Mouse (Mus musculus) macrophage (primary cell): ENCODE results near the gene Brat1. TPM values are rescaled to one million over a fixed set of nuclear protein-coding genes. Genes with fewer than 3 reads are reported as not detected.
A peak's percentile ranks its signal among the peaks of the same experiment; 100 is the strongest.

Experiments used
- H3K27ac ChIP-seq: fragments of 350-480 bp; formaldehyde crosslinking; 2 replicates; pipeline ENCODE4 v1.9.0; 2021
- H3K36me3 ChIP-seq: fragments of 350-480 bp; formaldehyde crosslinking; 2 replicates; pipeline ENCODE4 v1.9.0; 2021; ENCODE audit errors: inconsistent target
- H3K4me3 ChIP-seq: fragments of 350-480 bp; formaldehyde crosslinking; 2 replicates; pipeline ENCODE4 v1.9.0; 2021; ENCODE audit errors: inconsistent target
- H3K79me2 ChIP-seq: fragments of 350-480 bp; formaldehyde crosslinking; 2 replicates; pipeline ENCODE4 v1.9.0; 2021; ENCODE audit errors: inconsistent target
- WGBS: methylation state at CpG from one replicate; pipeline ENCODE4 v1.1.7; 2026; ENCODE audit warnings: inconsistent platforms; ENCODE audit not compliant: missing documents; 5-methylcytosine and 5-hydroxymethylcytosine counted together
- polyA plus RNA-seq: library from polyadenylated mRNA; stranded (reverse); fragments of 250-400 nt; gene quantifications from 3 replicates; pipeline ENCODE4 v1.2.4, GENCODE M21; 2018; ENCODE audit warnings: inconsistent platforms

Gene Brat1
- polyA plus RNA-seq, 1 experiment from 2014 or later, result 5.1 TPM

DNA sequence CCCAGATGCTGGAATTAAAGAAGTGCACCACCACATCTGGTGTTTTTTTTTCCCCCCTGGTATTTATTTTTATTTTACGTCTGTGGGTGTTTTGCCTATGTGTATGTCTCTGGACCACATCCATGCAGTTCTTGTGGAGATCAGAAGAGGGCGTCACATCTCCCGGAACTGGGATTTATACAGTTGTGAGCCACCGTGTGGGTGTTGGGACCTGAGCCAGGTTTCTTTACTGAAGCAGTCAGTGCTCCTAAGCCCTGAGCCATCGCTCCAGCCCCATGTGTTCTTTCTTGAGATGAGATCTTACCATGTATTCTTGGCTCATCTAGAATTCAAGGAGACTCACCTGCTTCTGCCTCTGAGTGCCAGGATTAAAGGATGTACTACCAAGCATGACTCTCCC, 6.2 kb downstream of the Brat1 start:
- no peak overlapping the region for H3K4me3 ChIP-seq
- peaks cover 63% of the 10 kb centered on the region for H3K36me3 ChIP-seq
- WGBS, result 93% methylated on average over 5 of the region's 5 CpGs
- H3K27ac ChIP-seq, result no peak overlapping the region
- H3K79me2 ChIP-seq, result peaks cover 7% of the 10 kb centered on the region; the same call in 1 of the 2 replicates

DNA sequence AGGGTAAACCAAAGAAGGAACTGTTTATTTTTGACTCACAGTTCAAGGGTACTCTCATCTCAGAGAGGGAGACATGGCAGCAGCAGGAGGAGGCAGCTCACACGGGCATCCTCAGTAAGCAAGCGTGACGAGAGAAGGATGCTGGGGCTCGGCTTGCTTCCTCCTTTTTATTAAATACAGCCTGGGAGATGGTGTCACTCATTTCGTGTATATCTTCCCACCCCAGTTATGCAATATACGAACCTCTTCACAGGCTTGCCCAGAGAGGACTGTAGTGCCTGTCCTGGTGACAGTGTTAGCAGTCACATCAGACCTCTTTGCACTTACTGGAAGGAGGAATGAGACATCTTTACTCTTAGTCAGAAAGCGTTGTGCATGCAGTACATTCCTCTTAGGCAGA, 16.0 kb downstream of the Brat1 start:
- Histone ChIP-seq H3K79me2 (no peaks in the 10 kb centered on the region), H3K27ac (no peak overlapping the region), H3K36me3 (peaks cover 35% of the 10 kb centered on the region), H3K4me3 (no peak overlapping the region)
- 37% methylated on average over 7 of the region's 7 CpGs for WGBS

DNA sequence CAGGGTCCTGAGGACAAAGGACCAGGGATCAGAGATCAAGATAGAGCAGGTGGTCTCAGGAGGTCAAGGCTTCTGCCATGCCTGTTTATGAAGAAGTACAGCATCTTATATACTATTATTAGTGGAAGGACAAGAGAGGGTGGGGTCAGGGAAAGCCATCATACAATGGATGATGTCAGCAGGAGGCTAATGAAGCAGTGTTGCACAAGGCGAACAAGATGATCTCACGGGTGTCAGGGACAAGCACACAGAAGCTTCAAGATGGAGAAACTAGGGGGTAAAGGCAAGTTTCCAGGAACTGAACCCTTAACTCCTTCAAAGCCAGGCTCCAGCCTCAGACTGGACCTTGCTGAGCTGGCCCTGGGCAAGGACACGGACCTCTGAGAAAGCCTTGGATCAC, 17.3 kb downstream of the Brat1 start:
- Histone ChIP-seq H3K27ac (no peak overlapping the region), H3K36me3 (peaks cover 21% of the 10 kb centered on the region), H3K79me2 (no peaks in the 10 kb centered on the region), H3K4me3 (no peak overlapping the region)
- WGBS, result 67% methylated on average over 3 of the region's 3 CpGs

DNA sequence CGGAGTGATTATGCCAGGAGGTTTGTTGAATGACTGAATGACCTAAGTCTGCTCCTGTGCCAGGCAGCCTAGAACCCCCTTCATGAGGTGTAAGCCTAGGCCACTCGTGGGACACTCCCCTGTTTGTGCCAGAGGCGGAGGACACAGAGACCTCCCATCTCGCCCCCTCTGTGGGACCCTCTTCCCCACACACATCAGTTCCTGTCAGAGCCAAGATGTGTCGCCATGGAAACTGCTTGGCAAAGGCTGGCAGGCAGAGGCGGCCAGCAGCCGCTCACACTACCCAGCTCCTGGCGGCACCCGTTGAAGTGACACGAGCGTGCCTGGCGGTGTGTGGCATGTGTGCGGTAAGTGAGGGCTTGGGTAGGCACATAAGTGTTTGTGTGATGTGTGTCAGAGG, 19.0 kb downstream of the Brat1 start, which contains the start of gene Amz1:
TSS of gene Amz1 (plus strand) at position 306 of the 400 bp plus-strand sequence.
- Histone ChIP-seq H3K79me2 (no peaks in the 10 kb centered on the region), H3K27ac (no peak within 1 kb of the TSS), H3K4me3 (no peak within 1 kb of the TSS), H3K36me3 (peaks cover 5% of the 10 kb centered on the region; the same call in 1 of the 2 replicates)
- 91% methylated on average over 13 of the region's 13 CpGs for WGBS

DNA sequence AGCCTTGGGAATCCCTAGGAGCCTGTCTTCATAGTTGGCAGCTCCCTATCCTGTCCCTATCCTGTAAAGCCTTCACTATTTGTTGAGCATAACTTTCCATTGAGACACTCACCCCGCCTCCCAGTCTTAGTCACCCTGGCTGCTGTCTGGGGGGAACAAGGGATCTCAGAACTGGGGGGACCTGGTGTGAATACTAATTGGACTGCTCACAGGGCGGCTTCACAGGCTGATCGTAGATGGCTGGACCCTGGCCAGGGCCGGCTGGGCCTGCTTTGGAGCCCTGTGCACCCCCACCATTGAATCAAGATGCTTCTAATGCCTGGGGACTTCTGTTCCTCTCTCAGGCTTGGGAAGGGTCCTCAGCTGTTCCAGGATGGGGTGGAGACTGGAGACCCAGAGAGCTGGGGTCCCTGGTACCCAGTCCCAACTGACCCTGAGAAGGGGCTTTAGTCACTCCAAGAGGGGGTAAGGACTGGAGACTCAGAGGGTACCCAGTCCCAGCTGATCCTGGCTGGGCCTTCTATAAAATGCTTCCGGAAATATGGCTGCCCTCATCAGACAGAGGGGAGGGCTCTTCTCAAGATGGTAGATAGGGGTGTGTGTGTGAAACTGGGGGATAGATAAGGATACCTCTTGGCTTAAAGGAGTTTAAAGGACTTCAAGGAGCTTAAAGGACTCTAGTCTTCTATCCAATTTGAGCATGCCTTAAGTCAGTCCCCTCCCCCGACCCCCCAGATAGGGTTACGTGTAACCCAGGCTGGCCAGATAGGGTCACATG, 21.4 kb downstream of the Brat1 start:
- WGBS, result 95% methylated on average over 7 of the region's 7 CpGs
- no peak overlapping the region for H3K4me3 ChIP-seq
- no peaks in the 10 kb centered on the region for H3K36me3 ChIP-seq
- H3K79me2 ChIP-seq, result no peaks in the 10 kb centered on the region
- no peak overlapping the region for H3K27ac ChIP-seq

DNA sequence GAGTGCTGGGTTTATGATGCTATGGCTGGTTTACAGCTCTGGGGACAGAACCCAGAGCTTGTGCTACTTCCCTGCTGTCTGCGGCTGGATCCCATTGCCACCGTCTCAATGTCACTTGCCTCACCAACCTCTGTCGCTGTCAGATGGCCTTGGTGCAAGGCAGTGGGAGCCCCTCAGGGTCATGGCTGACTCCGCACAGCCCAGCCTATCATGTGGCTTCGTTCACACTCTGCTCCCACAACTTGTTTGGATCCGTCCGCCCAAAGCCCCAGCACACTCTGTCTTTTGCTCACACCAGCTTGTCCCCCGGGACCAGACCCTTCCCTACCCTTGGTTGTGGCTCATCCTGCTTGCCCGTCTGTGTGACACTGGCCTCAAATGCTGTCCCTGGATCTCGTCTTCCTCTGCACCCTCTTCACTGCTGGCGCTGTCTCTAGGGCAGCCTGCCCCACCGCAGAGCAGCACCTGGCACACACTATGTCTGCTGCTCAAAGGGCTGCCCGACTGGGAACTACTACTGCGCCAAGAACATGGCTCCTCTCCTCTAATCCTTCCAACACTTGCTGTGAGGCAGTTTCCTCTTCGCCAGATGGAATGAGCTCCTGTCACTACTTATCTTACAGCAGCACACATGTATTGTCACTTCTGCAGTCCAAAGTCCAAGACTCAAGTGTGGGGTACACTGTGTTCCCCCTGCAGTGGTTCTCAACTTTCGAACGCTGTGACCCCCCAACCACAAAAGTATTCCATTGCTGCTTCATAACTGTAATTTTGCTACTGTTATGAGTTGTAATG, 22.3 kb downstream of the Brat1 start:
- Histone ChIP-seq H3K36me3 (no peaks in the 10 kb centered on the region), H3K27ac (no peak overlapping the region), H3K4me3 (no peak overlapping the region), H3K79me2 (no peaks in the 10 kb centered on the region)
- WGBS, result 92% methylated on average over 17 of the region's 17 CpGs

DNA sequence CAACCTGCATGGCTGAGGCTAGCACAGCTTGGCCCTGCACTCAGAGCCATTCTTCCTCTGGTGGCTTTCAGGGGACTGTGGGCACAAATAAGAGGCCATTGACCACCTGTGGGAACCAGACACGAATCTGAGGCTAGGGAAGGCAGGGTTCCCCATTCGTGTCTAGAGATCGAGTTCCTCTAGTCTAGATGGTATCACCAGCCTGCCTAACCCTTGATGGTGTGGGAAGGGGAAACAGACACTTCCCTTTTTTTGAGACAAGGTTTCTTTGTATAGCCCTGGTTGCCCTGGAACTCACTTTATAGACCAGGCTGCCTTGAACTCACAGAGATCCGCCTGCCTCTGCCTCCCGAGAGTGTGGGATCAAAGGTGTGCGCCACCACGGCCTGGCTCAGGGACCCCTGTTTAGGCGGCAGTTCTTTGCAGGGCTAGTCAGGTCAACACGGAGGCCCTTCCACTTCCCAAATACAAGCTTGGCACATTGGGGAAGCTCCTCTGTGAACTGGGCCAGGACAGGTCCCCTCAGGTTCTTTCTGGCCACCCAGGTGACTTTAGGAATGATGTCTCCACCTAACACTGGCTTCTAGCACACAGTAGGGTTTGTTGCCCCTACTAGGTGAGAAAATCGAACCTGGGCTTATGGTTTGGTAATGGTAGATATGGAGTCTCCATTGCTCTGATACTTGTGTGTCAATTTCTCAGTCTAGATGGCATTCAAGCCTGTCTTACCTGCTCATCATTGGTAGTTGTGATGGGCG, 26.4 kb downstream of the Brat1 start:
- no peak overlapping the region for H3K27ac ChIP-seq
- no peaks in the 10 kb centered on the region for H3K36me3 ChIP-seq
- no peak overlapping the region for H3K4me3 ChIP-seq
- WGBS, result 33% methylated on average over 11 of the region's 11 CpGs
- H3K79me2 ChIP-seq, result no peaks in the 10 kb centered on the region

DNA sequence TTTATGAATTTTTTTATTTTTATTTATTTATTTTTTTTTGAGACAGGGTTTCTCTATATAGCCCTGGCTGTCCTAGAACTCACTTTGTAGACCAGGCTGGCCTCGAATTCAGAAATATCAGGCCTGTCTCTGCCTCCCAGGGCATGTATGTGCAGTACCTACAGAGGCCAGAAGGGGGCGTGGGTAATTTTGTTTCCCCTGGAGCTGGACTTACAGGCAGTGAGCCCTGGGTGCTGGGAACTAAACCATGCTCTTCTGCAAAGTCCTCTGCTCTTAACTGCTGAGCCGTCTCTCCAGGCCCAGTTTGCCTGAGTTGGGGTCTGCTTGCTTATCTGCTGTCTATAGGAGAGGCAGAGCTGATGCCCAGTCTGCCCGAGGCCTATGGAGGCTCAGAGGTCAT, 27.4 kb downstream of the Brat1 start:
- no peak overlapping the region for H3K27ac ChIP-seq
- WGBS, result 74% methylated on average over 4 of the region's 4 CpGs
- H3K36me3 ChIP-seq, result no peaks in the 10 kb centered on the region
- no peak overlapping the region for H3K4me3 ChIP-seq
- peaks cover 9% of the 10 kb centered on the region; the same call in 1 of the 2 replicates for H3K79me2 ChIP-seq

DNA sequence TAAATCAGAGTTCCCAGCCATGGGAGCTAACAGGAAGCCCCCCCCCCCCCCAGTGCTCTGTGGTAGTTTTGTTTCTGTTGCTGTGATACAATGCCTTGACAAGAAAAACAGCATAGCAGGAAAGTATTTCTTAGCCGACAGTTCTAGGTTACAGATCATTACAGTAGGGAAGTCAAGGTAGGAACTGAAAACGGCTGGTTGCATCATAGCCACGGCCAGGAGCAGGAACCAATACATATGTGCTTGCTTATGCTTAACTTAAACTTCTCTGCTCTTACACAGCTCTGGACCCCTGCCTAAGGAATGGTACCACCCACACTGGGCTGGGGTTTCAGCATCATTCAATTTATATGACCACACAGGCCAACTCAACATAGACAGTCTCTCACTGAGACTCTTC, 28.5 kb downstream of the Brat1 start:
- no peak overlapping the region for H3K4me3 ChIP-seq
- H3K79me2 ChIP-seq, result peaks cover 18% of the 10 kb centered on the region; the same call in 1 of the 2 replicates
- WGBS, result 5% methylated on average over 3 of the region's 3 CpGs
- H3K27ac ChIP-seq, result peak overlapping the region; percentile 42
- H3K36me3 ChIP-seq, result no peaks in the 10 kb centered on the region

DNA sequence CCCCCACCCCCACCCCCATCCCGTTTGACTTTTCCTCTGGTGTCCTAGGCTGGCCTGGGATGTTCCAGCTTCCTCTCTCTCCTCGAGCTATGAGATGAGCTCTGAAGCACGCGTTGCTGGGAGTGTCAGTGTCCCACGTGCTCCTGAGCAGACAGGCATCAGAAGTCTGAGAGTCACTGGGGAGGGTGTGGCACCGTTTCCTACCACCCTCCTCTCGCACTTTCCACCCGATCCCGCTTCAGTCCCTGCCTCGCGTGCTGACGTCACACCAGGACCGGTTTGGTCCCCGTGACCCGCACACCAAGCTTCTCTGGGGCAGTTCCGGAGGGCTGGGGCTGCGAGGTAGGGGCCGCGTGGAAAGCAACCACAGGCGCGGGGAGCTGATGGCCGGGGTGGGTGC, 30.5 kb downstream of the Brat1 start:
- Histone ChIP-seq H3K4me3 (peak overlapping the region; percentile 57; the same call in 1 of the 2 replicates), H3K79me2 (peaks cover 18% of the 10 kb centered on the region; the same call in 1 of the 2 replicates), H3K36me3 (no peaks in the 10 kb centered on the region), H3K27ac (peak overlapping the region; percentile 53; the same call in 1 of the 2 replicates)
- 3% methylated on average over 18 of the region's 22 CpGs for WGBS

DNA sequence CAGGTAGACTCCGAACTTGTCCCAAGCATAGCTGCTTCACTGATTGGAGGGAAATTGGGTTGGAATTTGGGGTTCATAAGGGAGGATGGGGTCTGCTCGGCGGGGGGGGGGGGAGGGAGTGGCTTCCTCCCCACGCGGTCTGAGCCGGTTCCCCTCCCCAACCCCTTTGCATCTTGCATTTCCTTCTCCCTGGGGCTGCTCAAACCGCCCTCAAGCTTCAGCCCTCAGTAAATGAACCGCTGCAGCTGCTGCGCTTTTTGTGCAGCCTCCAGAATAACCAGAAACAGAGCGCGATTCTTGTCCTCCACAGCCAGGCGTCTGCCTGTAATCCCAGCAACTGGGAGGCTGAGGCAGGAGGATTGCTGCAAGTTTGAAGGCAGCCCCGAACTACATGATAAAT, 31.4 kb downstream of the Brat1 start:
- no peaks in the 10 kb centered on the region for H3K36me3 ChIP-seq
- peaks cover 18% of the 10 kb centered on the region; the same call in 1 of the 2 replicates for H3K79me2 ChIP-seq
- H3K4me3 ChIP-seq, result peak overlapping the region; percentile 57
- H3K27ac ChIP-seq, result peak overlapping the region; percentile 53
- WGBS, result 11% methylated on average over 8 of the region's 13 CpGs

DNA sequence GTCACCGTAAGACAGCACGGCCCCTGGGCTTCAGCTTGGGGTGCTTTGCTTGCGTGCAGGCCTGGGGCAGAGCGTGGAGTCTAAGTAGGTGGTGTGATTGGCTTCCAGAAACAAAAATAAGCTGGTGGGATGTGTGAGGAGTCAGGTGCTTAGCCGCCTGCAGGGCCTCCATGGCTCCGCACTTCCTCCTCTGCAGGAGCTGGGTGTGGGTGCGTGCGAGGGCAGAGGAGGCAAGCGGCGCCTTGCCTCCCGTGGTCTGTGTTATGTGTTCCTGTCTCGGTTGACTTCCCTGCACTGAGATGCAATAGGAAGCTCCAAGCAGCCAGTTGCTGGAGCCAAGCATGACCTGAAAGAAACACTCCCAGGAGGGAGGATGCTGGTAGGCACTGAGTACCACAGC, 35.0 kb downstream of the Brat1 start:
- Histone ChIP-seq H3K4me3 (no peak overlapping the region), H3K36me3 (no peaks in the 10 kb centered on the region), H3K27ac (peak overlapping the region; percentile 33), H3K79me2 (peaks cover 18% of the 10 kb centered on the region; the same call in 1 of the 2 replicates)
- WGBS, result 34% methylated on average over 11 of the region's 12 CpGs

DNA sequence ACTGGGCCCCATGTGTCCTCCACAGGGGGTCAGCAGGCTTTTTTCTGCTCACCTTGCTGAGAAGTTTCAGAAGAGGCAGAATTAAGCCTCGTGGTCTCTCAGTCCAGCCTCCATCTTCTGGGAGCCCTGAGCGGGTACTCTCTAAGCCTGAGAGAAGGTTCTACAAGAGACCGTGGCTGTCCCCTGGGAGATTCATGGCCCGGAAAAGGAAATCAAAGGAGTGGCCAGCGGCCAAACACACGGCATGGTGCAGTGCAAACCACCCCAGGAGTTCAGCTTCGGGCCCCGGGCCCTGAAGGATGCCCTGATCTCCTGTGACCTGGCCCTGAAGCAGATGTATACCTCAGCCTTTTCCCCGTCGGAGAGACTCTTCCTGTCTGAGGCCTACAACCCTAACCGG, 36.2 kb downstream of the Brat1 start:
- no peak overlapping the region for H3K27ac ChIP-seq
- 92% methylated on average over 10 of the region's 11 CpGs for WGBS
- H3K36me3 ChIP-seq, result no peaks in the 10 kb centered on the region
- peaks cover 18% of the 10 kb centered on the region; the same call in 1 of the 2 replicates for H3K79me2 ChIP-seq
- no peak overlapping the region for H3K4me3 ChIP-seq

DNA sequence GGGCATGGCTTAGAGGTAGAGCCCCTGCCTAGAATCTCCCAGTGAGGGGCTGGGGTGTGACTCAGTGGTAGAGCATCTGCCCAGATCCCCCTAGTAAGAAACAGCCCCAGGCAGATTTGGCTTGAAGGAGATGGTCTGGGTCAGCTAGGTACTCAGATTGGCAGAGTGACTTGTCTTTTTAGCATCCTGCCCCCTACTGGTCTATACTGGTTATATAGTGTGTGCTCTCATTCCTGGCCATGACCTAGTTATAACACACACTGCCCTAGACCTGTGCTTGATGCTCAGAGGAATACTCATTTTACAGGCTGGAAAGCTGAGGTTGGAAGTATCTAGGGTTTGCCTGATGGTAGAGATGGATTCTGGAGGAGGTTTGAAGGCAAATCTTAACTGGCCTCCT, 37.1 kb downstream of the Brat1 start:
- Histone ChIP-seq H3K36me3 (no peaks in the 10 kb centered on the region), H3K27ac (no peak overlapping the region), H3K4me3 (no peak overlapping the region), H3K79me2 (peaks cover 13% of the 10 kb centered on the region; the same call in 1 of the 2 replicates)
